Mouse (Mus musculus): Measurements from ENCODE around the gene Grhpr. TPM values are rescaled to one million over a fixed set of nuclear protein-coding genes. Genes with fewer than 3 reads are reported as not detected.
"Not testable (repeated sequence)": the region's sequence is repeated elsewhere in the genome, so short reads cannot be mapped to it uniquely, and the experiment has no call there.

The Grhpr gene
- total RNA-seq (2017) = 1.6 to 6.3 TPM (median 5.0 TPM) in 3 replicates

DNA sequence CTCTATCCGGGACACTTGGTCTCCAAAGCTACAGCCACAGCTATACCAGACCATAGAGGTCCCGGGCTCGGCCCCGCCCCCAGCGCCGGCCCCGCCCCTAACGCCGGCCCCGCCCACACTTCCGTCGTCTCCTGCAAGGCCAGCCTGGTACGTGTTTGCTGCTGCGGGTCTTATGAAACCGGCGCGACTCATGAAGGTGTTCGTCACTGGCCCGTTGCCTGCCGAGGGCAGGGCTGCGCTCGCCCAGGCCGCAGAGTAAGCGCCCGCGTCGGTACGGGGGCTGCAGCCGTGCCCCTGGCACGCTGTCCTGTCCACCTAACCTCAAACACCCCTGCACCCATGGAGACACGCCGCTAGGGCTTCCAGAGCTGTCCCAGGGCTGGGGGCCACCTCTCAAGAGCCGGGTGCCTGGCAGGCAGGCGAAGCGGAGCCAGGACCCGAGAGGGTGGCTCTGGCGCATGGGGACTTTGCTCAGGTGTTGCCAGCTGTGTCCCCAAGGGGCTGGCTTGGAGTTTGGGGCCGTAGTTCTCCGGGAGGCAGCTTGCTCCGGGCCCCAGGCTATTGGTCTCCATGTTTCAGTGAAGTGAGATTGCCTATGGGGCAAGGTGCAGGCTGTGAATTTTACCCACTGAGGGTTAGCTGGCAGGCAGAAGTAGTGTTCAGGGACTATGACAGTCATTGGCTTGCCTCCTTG lies at the start of gene Grhpr:
Grhpr (plus strand) TSS at position 116 of the 694 bp plus-strand sequence.
- peak; percentile 62 for ATAC-seq (replicated peaks; ENCODE audit: insufficient number of reproducible peaks, low FRiP score, low TSS enrichment, poor library complexity, severe bottlenecking)

DNA sequence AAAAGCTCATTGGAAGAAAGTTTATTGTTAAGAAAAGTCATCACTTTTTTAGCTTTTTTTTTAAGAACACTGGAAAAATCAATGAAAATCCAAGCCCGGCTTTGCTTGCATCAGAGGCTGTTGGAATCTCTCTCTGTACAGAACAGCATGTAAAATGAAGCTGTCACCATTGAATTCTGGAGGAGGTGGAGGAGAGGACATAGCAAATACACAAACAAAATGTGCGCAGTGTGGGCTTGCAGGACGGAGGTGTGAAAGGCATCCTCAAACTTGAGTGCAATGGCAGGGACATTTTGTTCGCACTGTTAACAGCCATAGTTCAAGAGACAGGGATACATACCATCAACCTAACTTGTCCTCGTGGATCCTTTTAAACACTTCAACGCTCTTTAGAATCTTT lies 49.5 kb upstream of the Grhpr start:
- no peak for ATAC-seq (replicated peaks; ENCODE audit: insufficient number of reproducible peaks, low FRiP score, low TSS enrichment, poor library complexity, severe bottlenecking)

DNA sequence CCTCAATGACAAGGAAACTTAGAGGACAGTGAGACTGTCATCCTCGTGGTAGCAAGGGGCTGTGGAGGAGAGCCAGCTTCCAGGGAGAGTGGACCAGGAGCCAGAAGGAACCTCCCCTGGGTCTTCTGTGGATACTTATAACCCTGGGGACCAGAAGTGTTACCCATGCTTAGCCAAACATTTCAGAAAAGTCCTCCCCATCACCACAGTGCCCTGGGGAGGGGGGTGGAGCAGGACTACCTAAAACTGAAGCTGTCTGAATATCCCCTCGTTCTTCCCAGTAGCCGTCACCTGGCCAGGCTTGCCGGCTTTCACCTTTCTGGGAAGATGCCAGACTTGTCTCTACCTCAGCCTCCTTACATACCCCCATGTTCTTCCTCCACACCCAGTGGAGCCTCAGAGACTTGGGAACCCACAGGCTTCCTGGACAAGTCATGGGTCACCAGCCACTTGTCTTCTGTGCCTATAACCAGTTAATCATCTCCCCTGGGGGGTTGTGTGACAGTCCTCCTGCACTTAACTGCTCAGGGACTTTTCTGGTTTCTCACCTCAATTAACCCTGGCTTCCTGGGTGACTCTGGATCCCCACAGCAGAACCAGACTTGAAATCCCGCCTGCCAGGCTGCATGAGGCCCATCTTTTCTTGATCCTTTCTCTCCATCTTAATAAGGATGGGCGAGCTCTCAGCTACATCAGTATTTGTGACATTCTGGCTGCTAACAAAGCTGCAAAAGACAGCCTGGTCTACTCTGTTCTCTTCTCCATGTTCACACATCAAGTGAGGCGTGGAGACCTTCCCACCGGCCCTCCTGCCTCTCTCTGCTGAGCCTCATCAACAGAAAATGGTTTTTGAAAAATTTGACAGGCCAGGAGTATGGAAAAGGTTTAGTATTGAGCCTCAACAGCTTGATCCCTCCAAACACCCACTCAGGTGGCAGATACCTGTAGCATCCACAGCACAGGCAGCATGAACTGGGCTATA lies 42.5 kb upstream of the Grhpr start:
- no peak for ATAC-seq (replicated peaks; ENCODE audit: insufficient number of reproducible peaks, low FRiP score, low TSS enrichment, poor library complexity, severe bottlenecking)

DNA sequence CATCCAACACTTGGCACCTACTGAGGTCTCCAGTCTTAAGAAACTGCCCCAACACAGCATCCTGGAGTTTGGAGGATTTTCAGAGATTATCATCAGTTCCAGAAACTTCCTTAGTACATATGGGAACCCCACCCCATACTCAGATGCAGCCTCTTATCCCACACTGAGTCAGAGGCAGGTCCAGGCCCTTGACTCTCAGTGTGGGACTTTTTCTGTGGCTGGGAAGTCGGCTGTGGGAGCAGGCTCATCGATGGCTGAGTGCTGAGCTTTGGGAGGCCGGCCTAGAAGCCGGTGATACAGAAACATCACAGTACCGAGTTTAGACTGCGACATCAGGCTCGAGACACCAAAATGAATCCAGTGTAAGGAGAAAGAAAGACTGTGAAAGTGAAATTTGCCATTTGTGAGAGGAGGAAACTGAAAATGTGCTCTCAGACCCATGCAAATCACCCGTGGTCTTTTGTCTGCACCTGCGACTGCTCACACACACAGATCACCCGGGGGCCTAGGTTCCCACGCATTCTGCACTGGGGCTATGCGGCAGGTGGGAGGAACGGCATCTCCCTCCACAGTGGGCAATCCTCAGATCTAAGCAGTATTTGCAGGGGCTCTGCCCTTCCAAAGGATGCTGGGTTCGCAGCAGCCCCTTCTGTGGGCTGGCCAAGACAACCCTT lies 41.5 kb upstream of the Grhpr start:
- ATAC-seq (replicated peaks; ENCODE audit: insufficient number of reproducible peaks, low FRiP score, low TSS enrichment, poor library complexity, severe bottlenecking) = no peak

DNA sequence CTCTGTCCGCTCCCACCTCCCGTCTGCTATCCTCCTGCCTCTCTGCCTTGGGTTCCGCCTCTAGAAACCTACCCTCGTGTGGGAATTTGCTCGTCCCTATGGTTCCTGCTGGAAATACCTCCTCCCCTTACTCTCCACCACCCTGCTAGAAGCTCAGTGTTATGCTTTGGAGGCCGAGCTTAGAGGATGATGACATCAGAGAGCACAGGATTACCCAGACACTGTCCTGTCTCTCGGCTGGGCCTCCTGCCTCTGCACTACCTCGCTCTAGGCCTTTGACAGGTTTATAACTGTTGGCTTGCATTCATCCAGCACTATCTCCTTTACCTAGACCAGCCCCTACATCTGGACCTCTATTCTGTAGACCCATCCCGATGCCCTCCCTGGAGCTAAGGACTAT lies 40.9 kb upstream of the Grhpr start:
- no peak for ATAC-seq (replicated peaks; ENCODE audit: insufficient number of reproducible peaks, low FRiP score, low TSS enrichment, poor library complexity, severe bottlenecking)

DNA sequence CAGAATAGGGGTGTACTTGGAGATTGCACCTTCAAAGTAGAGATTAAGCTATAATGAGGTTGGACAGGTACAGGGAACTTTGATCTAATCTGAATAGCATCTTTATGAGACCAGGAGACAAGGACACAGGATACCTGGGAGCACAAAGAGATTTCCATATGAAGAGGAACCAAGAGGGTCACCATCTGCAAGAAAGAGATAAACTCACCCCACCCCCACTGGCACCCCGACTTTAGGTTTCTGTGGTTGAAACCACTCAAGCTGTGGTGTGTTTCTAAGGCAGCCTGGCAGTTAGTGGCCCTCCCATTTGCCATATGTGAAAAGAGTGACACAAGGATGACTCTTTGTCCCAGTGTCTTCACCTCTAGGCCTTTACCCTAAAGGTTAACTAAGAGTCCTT lies 39.0 kb upstream of the Grhpr start:
- ATAC-seq (replicated peaks; ENCODE audit: insufficient number of reproducible peaks, low FRiP score, low TSS enrichment, poor library complexity, severe bottlenecking) = no peak

DNA sequence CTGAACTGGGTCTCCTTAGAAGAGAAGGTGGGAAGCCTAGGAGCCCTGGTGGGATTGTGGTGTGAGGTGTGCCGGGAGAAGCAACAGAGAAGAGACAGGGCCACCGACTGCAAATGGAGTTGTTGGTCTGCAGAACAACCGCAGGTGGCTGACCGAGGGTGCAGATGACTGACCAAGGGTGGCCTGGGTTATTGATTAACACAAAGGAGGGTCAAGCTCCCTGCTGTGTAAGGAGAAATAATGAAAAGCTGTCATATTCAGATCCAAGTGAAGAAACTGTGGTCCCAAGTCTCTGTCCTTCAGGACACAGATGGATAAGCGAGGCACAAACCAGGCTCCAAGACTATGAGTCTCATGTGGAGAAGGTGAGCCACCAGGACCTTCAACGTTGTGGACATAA lies 37.7 kb upstream of the Grhpr start:
- no peak for ATAC-seq (replicated peaks; ENCODE audit: insufficient number of reproducible peaks, low FRiP score, low TSS enrichment, poor library complexity, severe bottlenecking)

DNA sequence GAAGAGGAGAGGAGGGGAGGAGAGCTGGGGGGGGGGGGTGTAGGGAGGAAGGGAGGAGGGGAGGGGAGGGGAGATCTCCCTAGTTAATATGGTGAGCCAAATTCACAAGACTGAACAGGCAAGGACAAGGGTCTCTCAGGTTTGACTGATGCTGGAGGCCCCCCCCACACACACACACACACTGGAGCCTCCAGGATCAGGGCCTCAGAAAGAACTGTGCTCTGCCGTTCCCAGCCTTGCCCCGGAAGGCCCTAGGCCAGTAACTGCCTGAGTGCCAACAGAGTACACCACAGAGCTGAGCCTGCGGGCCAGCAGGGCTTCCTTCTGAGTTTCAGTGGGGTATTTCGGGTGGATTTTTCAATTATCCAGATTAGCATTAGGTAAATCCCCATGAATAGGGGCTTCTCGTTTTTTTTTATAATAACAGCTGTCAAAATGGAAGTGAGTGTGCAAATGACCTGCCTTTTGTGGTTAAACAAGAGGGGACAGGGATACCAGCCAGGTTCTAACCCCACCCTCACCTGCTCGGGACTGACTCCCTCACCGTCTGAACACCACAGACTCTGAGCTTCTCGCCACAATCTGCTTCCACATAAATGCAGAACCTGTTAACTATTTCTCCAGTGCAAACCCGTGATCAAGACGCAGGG lies 36.6 kb upstream of the Grhpr start:
- ATAC-seq (replicated peaks; ENCODE audit: insufficient number of reproducible peaks, low FRiP score, low TSS enrichment, poor library complexity, severe bottlenecking) = no peak

DNA sequence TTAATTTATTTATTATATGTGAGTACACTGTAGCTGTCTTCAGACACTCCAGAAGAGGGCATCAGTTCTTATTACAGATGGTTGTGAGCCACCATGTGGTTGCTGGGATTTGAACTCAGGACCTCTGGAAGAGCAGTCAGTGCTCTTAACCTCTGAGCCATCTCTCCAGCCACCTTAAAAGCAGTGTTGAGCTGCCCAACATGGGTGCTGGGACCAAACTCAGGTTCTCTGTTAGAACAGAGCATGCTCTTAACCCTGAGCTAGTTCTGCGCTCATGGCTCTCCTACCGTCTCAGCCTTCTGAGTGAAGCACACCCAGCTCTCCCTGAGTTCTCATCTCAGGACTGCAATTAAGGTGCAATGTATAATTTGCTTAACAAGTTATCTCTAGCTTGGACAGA lies 35.1 kb upstream of the Grhpr start:
- ATAC-seq (replicated peaks; ENCODE audit: insufficient number of reproducible peaks, low FRiP score, low TSS enrichment, poor library complexity, severe bottlenecking) = not testable (repeated sequence)

DNA sequence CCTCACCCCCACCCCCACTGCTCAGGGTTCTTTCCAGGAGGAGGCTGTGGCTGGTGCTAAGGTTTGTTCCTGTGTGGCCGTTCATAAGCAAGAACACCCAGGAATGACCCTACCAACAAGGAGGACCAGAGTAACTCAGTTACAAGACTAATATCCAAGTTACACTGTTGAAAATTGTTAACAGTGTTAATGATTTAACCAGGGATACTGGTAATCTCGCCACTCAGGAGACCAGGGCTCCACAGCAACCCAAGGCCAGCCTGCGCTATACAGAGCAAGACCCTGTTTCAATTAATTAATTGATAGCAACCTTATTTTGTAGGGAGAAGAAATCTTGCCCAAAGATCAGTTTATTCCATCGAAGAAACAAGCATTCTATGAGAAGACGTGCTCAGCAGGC lies 33.7 kb upstream of the Grhpr start:
- ATAC-seq (replicated peaks; ENCODE audit: insufficient number of reproducible peaks, low FRiP score, low TSS enrichment, poor library complexity, severe bottlenecking) = no peak

DNA sequence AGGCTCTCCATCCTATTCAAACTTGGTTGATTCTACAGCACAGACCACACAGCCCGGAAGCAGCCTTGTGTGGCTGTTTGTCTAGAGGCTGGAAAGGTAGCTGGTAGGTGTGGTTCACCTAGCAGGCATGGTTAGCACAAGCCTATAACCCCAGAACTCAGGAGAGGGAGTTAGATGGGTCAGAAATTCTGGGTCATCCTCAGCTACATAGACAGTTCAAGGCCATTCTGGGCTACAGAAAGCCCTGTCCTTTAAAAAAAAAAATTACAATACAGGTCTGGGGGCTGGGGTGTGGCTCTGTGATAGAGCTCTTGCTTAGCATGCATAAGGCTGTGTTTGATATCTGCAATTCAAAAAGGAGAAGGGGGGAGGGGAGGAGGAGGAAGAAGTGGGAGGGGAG lies 32.9 kb upstream of the Grhpr start:
- ATAC-seq (replicated peaks; ENCODE audit: insufficient number of reproducible peaks, low FRiP score, low TSS enrichment, poor library complexity, severe bottlenecking) = no peak

DNA sequence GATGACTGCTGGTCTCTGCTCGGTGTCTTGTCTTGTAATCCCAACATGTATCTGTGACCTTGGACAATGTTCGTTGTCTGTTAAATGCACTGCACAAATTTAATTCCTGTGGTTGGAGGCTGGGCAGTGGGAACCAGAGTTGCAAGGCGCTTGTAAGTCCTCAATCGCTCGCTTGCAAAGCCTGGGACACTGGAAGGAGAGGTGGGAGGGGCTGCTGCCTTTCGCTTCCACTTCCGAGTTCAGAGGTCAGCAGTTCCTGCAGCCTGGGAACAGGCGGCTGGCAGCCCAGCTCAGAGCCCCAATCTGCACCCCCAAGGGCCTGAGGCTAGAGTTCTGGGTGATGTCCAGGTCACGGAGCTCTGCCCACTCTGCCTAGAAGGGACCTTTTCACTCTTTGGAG lies 28.2 kb upstream of the Grhpr start:
- ATAC-seq (replicated peaks; ENCODE audit: insufficient number of reproducible peaks, low FRiP score, low TSS enrichment, poor library complexity, severe bottlenecking) = no peak

DNA sequence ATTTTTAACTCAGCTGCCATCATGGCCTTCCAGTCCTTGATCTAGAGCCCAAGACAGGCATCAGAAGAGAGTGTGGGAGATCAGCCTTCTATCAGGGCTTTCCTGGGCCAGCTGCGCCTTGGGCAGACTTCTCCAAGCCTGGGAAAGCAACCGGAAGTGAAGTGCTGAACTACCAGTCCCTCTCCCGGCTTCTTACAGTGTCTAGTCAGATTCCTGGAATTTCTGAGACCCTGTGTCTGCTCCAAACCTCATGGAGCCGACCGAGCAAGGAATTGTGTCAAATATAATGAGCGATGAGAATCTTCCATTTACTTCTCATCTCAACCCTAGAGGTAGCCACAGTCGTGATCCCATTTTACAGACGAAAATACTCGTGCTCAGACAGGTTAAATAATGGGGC lies 22.4 kb upstream of the Grhpr start:
- no peak for ATAC-seq (replicated peaks; ENCODE audit: insufficient number of reproducible peaks, low FRiP score, low TSS enrichment, poor library complexity, severe bottlenecking)

DNA sequence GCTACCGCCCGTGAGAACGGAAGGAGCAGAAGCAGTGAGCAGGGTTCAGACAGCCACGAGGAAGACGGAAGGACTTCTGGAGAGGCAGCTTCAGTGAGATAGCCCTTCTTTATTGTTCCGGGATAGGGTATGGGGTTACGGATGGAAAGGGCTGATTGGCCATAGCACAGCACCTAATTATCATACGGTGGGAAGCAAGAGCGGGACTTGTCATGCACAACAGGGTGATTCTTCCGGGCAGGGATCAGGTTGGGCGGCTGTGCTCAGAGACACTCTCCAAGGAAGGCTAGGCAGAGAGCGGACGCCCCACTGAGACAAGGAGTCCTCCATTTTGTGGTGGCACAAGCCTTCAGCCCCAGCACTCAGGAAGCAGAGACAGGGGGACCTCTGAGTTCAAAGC lies 22.0 kb upstream of the Grhpr start:
- no peak for ATAC-seq (replicated peaks; ENCODE audit: insufficient number of reproducible peaks, low FRiP score, low TSS enrichment, poor library complexity, severe bottlenecking)

DNA sequence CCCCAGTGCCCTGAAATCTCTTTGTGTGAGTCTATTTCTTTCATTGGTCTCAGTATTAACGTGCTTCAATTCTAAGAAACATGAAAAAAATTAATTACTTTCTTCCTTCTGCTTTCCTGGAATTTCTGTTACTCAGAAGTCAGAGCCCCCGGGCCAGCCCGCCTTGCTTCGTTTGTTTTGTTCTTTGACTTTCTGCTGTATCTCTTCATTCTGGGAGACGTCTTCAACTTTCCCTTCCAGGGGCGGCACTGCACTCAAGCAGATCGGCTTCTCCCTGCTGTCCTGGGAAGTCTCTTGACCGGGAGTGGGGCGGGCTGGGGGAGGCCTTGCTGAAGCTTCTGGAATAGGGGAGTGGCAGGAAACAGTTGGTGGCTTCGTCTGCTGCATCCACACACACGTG lies 18.0 kb upstream of the Grhpr start:
- no peak for ATAC-seq (replicated peaks; ENCODE audit: insufficient number of reproducible peaks, low FRiP score, low TSS enrichment, poor library complexity, severe bottlenecking)

DNA sequence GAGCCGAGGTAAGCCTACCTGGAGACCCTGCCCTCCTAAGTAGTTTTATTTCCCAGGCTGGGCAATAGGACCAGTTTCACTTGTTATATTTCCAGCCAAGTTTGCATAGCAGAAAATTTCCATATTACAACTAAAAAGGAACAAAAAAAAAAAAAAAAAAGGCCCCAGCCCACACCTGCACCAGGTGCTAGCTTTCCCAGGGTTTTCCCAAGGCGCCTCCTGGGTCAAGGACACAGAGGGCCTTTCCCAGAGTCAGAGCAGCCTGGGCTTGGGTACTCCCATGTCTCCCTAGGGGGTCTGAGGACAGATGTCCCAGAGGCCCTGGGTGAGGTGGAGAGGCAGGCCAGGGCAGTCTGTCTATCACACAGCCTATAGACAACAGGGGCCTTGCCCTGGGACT lies 16.0 kb upstream of the Grhpr start:
- ATAC-seq (replicated peaks; ENCODE audit: insufficient number of reproducible peaks, low FRiP score, low TSS enrichment, poor library complexity, severe bottlenecking) = no peak

DNA sequence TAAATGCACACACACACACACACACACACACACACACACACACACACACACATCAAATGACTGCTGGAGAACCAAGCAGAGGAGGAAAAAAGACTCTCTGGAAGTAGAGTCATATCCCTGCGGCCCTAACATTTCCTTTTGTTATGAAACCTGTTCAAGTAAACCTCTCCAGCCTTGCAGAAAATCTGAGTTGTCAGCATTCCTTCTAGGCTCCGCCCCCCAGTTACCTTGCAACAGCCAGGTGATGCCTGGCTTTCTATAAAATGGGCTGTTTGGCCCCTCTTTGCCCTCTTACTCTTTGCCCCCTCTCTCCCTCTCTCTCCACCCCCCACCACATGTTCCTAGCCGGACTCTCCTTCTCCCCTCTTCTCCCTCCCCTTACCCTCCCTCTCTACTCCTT lies 15.5 kb upstream of the Grhpr start:
- ATAC-seq (replicated peaks; ENCODE audit: insufficient number of reproducible peaks, low FRiP score, low TSS enrichment, poor library complexity, severe bottlenecking) = no peak

DNA sequence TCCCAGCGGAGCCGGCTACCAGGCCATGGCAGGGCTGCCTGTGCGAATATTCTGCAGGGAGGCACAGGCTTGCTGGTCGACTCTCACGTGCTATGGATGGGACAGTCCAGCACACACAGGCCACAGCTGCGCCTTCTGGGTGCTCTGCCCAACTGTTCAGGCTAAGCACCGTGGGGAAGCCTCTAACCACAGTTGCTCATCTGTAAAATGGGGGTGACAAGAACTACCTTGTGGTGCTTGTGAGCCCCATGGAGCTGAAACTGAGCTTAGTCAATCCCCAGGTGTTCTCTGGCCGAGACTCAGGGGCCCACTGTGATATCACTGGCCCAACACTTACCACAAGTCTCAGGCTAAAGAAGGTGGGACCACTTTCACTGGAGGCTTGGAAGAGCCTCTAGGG lies 13.8 kb upstream of the Grhpr start:
- no peak for ATAC-seq (replicated peaks; ENCODE audit: insufficient number of reproducible peaks, low FRiP score, low TSS enrichment, poor library complexity, severe bottlenecking)

DNA sequence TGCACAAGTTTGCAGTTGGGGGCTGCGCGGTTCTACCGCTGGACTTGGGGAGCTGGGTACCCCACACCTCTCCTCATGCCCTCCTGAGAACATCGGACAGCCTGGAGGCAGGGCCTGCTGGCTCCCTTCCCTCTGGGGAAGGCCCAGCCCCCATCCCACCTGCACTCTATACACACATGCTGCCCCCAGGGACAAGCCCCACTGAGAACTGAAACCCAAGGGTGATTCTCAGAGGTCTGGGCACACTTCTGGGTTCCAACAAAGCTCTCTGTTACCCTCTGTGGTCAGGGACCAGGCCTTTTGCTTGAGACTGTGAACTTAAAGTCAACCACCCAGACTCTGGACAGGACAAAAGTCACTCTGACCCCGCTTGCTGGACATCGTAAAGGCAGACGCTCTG lies 11.1 kb upstream of the Grhpr start:
- no peak for ATAC-seq (replicated peaks; ENCODE audit: insufficient number of reproducible peaks, low FRiP score, low TSS enrichment, poor library complexity, severe bottlenecking)
